8 mouse cellular contexts compared by ENCODE assay signal in the genomic region with DNA sequence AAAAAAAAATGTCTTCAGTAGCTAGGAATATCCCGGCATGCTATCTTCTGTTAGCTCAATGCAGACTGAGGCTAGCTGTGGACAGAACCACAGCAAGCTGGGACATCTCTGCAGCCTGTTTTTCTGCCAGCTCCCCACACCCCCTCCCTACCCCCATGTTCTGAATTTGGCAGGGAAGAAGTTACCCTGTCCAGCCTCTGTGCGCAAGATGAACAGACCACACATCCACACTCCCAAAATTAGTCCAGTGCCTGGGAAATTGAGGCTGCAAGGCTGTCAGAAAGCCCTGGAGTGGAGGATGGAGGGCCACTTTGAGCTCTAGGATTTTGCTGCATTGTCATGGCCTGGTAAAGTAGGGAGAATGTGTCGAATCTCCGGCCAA. TPM values are rescaled to one million over a fixed set of nuclear protein-coding genes. Genes with fewer than 3 reads are reported as not detected.
DNase-seq lines count a peak whose midpoint lies in the region; ATAC-seq and TF ChIP-seq lines count a peak whose summit lies in the region.

No protein-coding gene starts in this region.

- H3K27me3 ChIP-seq in testis, adult 2 months (ENCODE audit: control insufficient read depth, insufficient read depth, low read length), result no peaks in the 10 kb centered on the region
- H3K27me3 ChIP-seq in intestine, postnatal 0 days (replicated peaks; ENCODE audit: control insufficient read depth, insufficient read depth, low read length), result peaks cover 21% of the 10 kb centered on the region; the same call in 1 of the 2 replicates
- H3K27me3 ChIP-seq in neural tube, embryonic 13.5 days, result no peaks in the 10 kb centered on the region

- DNase-seq in testis, postnatal 14 days (ENCODE audit: low spot score), result no peak
- peak; percentile 25 to 33 for DNase-seq in frontal cortex, postnatal 10 days (ENCODE audit: low spot score in 2 of 2)
- DNase-seq in spleen, adult 12 weeks (ENCODE audit: low spot score), result no peak
- no peak for DNase-seq in adrenal gland, postnatal 36 days
- DNase-seq in ovary, adult 18-20 months (ENCODE audit: low spot score), result no peak

- H3K4me3 ChIP-seq in testis, adult 2 months (ENCODE audit: control insufficient read depth, low read depth, low read length), result peak overlapping the region; percentile 46
- H3K4me3 ChIP-seq in intestine, postnatal 0 days (ENCODE audit: low read depth, low read length), result peak overlapping the region; percentile 39; the same call in 1 of the 2 replicates
- peak overlapping the region; percentile 73 for H3K4me3 ChIP-seq in neural tube, embryonic 13.5 days

- H3K9ac ChIP-seq in intestine, postnatal 0 days (ENCODE audit: low read depth, low read length), result no peak overlapping the region
- peak overlapping the region; percentile 90 for H3K9ac ChIP-seq in neural tube, embryonic 13.5 days

- peaks cover 12% of the 10 kb centered on the region for H3K4me1 ChIP-seq in testis, adult 2 months (ENCODE audit: control insufficient read depth, insufficient read depth, low read length)
- H3K4me1 ChIP-seq in intestine, postnatal 0 days (replicated peaks; ENCODE audit: control insufficient read depth, insufficient read depth, low read length), result no peaks in the 10 kb centered on the region
- peaks cover 31% of the 10 kb centered on the region for H3K4me1 ChIP-seq in neural tube, embryonic 13.5 days (replicated peaks)

- no peak overlapping the region for H3K27ac ChIP-seq in testis, adult 2 months (ENCODE audit: control insufficient read depth, insufficient read depth, low read depth, low read length)
- H3K27ac ChIP-seq in intestine, postnatal 0 days (ENCODE audit: low read depth, low read length), result no peak overlapping the region
- H3K27ac ChIP-seq in neural tube, embryonic 13.5 days (replicated peaks), result peak overlapping the region; percentile 96

- ATAC-seq in intestine, postnatal 0 days, result no peak
- ATAC-seq in neural tube, embryonic 13.5 days (ENCODE audit: low read depth), result peak; percentile 23

- no peak for TF ChIP-seq CTCF in testis, adult 2 months (IDR thresholded peaks at IDR 0.05; ENCODE audit: control insufficient read depth, insufficient read depth, insufficient replicate concordance, low read depth, low read length)
- no peak for TF ChIP-seq CTCF in intestine, postnatal 0 days (IDR thresholded peaks at IDR 0.05; ENCODE audit: low read depth)

- no peaks in the 10 kb centered on the region for H3K9me3 ChIP-seq in intestine, postnatal 0 days (ENCODE audit: control insufficient read depth)
- no peaks in the 10 kb centered on the region for H3K9me3 ChIP-seq in neural tube, embryonic 13.5 days

- no peak for TF ChIP-seq POLR2A in testis, adult 2 months (IDR thresholded peaks at IDR 0.05; ENCODE audit: control insufficient read depth, low read depth, low read length)

- peak overlapping the region; percentile 67 for H3K4me2 ChIP-seq in intestine, postnatal 0 days (replicated peaks; ENCODE audit: low read depth)
- H3K4me2 ChIP-seq in neural tube, embryonic 13.5 days, result peak overlapping the region; percentile 70

- 24% methylated on average over 4 of the region's 4 CpGs for WGBS in intestine, postnatal 0 days
- 27% methylated on average over 4 of the region's 4 CpGs for WGBS in neural tube, embryonic 13.5 days

- H3K36me3 ChIP-seq in testis, adult 2 months (ENCODE audit: control insufficient read depth, insufficient read depth, low read length), result no peaks in the 10 kb centered on the region
- no peaks in the 10 kb centered on the region for H3K36me3 ChIP-seq in intestine, postnatal 0 days (ENCODE audit: control insufficient read depth, insufficient read depth)
- no peaks in the 10 kb centered on the region for H3K36me3 ChIP-seq in neural tube, embryonic 13.5 days

RNA-seq across cellular contexts. Expression of a gene that starts 1.3 kb away (rescaled TPM):
- polyA plus RNA-seq in testis, adult 2 months (2012; rRNA removed), result 9.7 and 10.1 TPM in 2 replicates
- polyA plus RNA-seq in intestine, postnatal 0 days (2015; fragmentation: Nextera tagmentation; extraction: Ambion mirVana), result 0.14 and 0.26 TPM in 2 replicates
- polyA plus RNA-seq in neural tube, embryonic 13.5 days (2015; fragmentation: Nextera tagmentation; extraction: Ambion mirVana), result 30.6 and 34.8 TPM in 2 replicates
- total RNA-seq in adrenal gland, postnatal 36 days (2021), result under 1 TPM in 1 of 2 experiments, not detected in 1; 0.03 TPM

Comparison
In these comparisons a context has a peak if more than half of its experiments do, and no peak if none do; other contexts are left out.
1. DNase-seq: peak in frontal cortex, postnatal 10 days (2 of 2); none in testis, postnatal 14 days (single experiment), spleen, adult 12 weeks (single experiment), adrenal gland, postnatal 36 days (0 of 2) and ovary, adult 18-20 months (single experiment).
2. Peak in every context shown above with its lines, with median percentiles within 50 percentile points of each other: H3K4me3 ChIP-seq.